Mouse (Mus musculus) lung, postnatal 0 days (tissue): ENCODE results near the gene Lcn2.

Experiments used
- CTCF ChIP-seq: IDR thresholded peaks from 2 replicates; pipeline ENCODE4 v1.5.1; 2016; ENCODE audit warnings: antibody characterized with exemption, mild to moderate bottlenecking
- EP300 ChIP-seq: IDR thresholded peaks from 2 replicates; pipeline ENCODE4 v1.6.1; 2016; ENCODE audit warnings: antibody characterized with exemption, mild to moderate bottlenecking, control low read depth

GRCm38 (mm10) chr2:32344056-32344455, 44.0 kb downstream of the Lcn2 start:
- no peak for TF ChIP-seq CTCF
- no peak for TF ChIP-seq EP300
